Mouse (Mus musculus): ENCODE measurements around the gene Crls1. TPM values are rescaled to one million over a fixed set of nuclear protein-coding genes. Genes with fewer than 3 reads are reported as not detected.

Gene Crls1
- polyA plus RNA-seq, 1 experiment from 2014 or later: 8.4 TPM

- Histone ChIP-seq H3K9me3 (ENCODE audit: control insufficient read depth, low read length) (no peaks in the 10 kb centered on the region), H3K27ac (ENCODE audit: low read length) (no peak overlapping the region), H3K36me3 (ENCODE audit: control insufficient read depth, insufficient read depth, low read length) (peaks cover 4% of the 10 kb centered on the region; the same call in 1 of the 2 replicates), H3K4me3 (ENCODE audit: low read length) (no peak overlapping the region), H3K4me1 (replicated peaks; ENCODE audit: control insufficient read depth, insufficient read depth, low read length) (no peaks in the 10 kb centered on the region), H3K9ac (ENCODE audit: low read length) (no peak overlapping the region), H3K27me3 (ENCODE audit: control insufficient read depth, insufficient read depth, low read depth, low read length) (no peaks in the 10 kb centered on the region), H3K4me2 (ENCODE audit: low read depth, low read length) (no peak overlapping the region)
- no peak for ATAC-seq (ENCODE audit: low read depth)
These were observed 14.0 kb downstream of the Crls1 start for GRCm38 (mm10) chr2:132860435-132860834.

GRCm38 (mm10) chr2:132861456-132861855 lies 15.0 kb downstream of the Crls1 start:
- peaks cover 4% of the 10 kb centered on the region; the same call in 1 of the 2 replicates for H3K36me3 ChIP-seq (ENCODE audit: control insufficient read depth, insufficient read depth, low read length)
- H3K27ac ChIP-seq (ENCODE audit: low read length): no peak overlapping the region
- H3K9ac ChIP-seq (ENCODE audit: low read length): no peak overlapping the region
- no peaks in the 10 kb centered on the region for H3K27me3 ChIP-seq (ENCODE audit: control insufficient read depth, insufficient read depth, low read depth, low read length)
- WGBS: 87% methylated on average over 2 of the region's 2 CpGs
- H3K4me2 ChIP-seq (ENCODE audit: low read depth, low read length): no peak overlapping the region
- H3K9me3 ChIP-seq (ENCODE audit: control insufficient read depth, low read length): no peaks in the 10 kb centered on the region
- H3K4me3 ChIP-seq (ENCODE audit: low read length): no peak overlapping the region
- no peak for ATAC-seq (ENCODE audit: low read depth)
- H3K4me1 ChIP-seq (replicated peaks; ENCODE audit: control insufficient read depth, insufficient read depth, low read length): no peaks in the 10 kb centered on the region

GRCm38 (mm10) chr2:132863325-132863724 lies 16.9 kb downstream of the Crls1 start:
- ATAC-seq (ENCODE audit: low read depth): no peak
- Histone ChIP-seq H3K4me2 (ENCODE audit: low read depth, low read length) (no peak overlapping the region), H3K4me3 (ENCODE audit: low read length) (no peak overlapping the region), H3K9me3 (ENCODE audit: control insufficient read depth, low read length) (no peaks in the 10 kb centered on the region), H3K27me3 (ENCODE audit: control insufficient read depth, insufficient read depth, low read depth, low read length) (no peaks in the 10 kb centered on the region), H3K4me1 (replicated peaks; ENCODE audit: control insufficient read depth, insufficient read depth, low read length) (no peaks in the 10 kb centered on the region), H3K27ac (ENCODE audit: low read length) (no peak overlapping the region), H3K36me3 (ENCODE audit: control insufficient read depth, insufficient read depth, low read length) (peaks cover 4% of the 10 kb centered on the region; the same call in 1 of the 2 replicates), H3K9ac (ENCODE audit: low read length) (no peak overlapping the region)
- 89% methylated on average over 2 of the region's 2 CpGs for WGBS

GRCm38 (mm10) chr2:132867521-132867920 lies 21.1 kb downstream of the Crls1 start:
- H3K9me3 ChIP-seq (ENCODE audit: control insufficient read depth, low read length): no peaks in the 10 kb centered on the region
- no peaks in the 10 kb centered on the region for H3K4me1 ChIP-seq (replicated peaks; ENCODE audit: control insufficient read depth, insufficient read depth, low read length)
- H3K9ac ChIP-seq (ENCODE audit: low read length): no peak overlapping the region
- WGBS: 66% methylated on average over 5 of the region's 5 CpGs
- H3K4me3 ChIP-seq (ENCODE audit: low read length): no peak overlapping the region
- H3K36me3 ChIP-seq (ENCODE audit: control insufficient read depth, insufficient read depth, low read length): peaks cover 4% of the 10 kb centered on the region; the same call in 1 of the 2 replicates
- H3K4me2 ChIP-seq (ENCODE audit: low read depth, low read length): no peak overlapping the region
- H3K27me3 ChIP-seq (ENCODE audit: control insufficient read depth, insufficient read depth, low read depth, low read length): no peaks in the 10 kb centered on the region
- H3K27ac ChIP-seq (ENCODE audit: low read length): no peak overlapping the region
- ATAC-seq (ENCODE audit: low read depth): no peak

GRCm38 (mm10) chr2:132869682-132870081 lies 23.2 kb downstream of the Crls1 start:
- Histone ChIP-seq H3K27me3 (ENCODE audit: control insufficient read depth, insufficient read depth, low read depth, low read length) (no peaks in the 10 kb centered on the region), H3K4me1 (replicated peaks; ENCODE audit: control insufficient read depth, insufficient read depth, low read length) (no peaks in the 10 kb centered on the region), H3K27ac (ENCODE audit: low read length) (no peak overlapping the region), H3K9me3 (ENCODE audit: control insufficient read depth, low read length) (no peaks in the 10 kb centered on the region), H3K36me3 (ENCODE audit: control insufficient read depth, insufficient read depth, low read length) (no peaks in the 10 kb centered on the region; the same call in 1 of the 2 replicates), H3K4me3 (ENCODE audit: low read length) (no peak overlapping the region), H3K9ac (ENCODE audit: low read length) (no peak overlapping the region), H3K4me2 (ENCODE audit: low read depth, low read length) (no peak overlapping the region)
- WGBS: 77% methylated on average over 5 of the region's 5 CpGs
- no peak for ATAC-seq (ENCODE audit: low read depth)

- H3K4me3 ChIP-seq (ENCODE audit: low read length): no peak overlapping the region
- no peak for ATAC-seq (ENCODE audit: low read depth)
- H3K9me3 ChIP-seq (ENCODE audit: control insufficient read depth, low read length): no peaks in the 10 kb centered on the region
- H3K9ac ChIP-seq (ENCODE audit: low read length): no peak overlapping the region
- H3K4me1 ChIP-seq (replicated peaks; ENCODE audit: control insufficient read depth, insufficient read depth, low read length): no peaks in the 10 kb centered on the region
- 69% methylated on average over 4 of the region's 4 CpGs for WGBS
- H3K4me2 ChIP-seq (ENCODE audit: low read depth, low read length): no peak overlapping the region
- no peaks in the 10 kb centered on the region for H3K27me3 ChIP-seq (ENCODE audit: control insufficient read depth, insufficient read depth, low read depth, low read length)
- no peaks in the 10 kb centered on the region; the same call in 1 of the 2 replicates for H3K36me3 ChIP-seq (ENCODE audit: control insufficient read depth, insufficient read depth, low read length)
- H3K27ac ChIP-seq (ENCODE audit: low read length): no peak overlapping the region
These were observed 23.8 kb downstream of the Crls1 start for GRCm38 (mm10) chr2:132870286-132870685.

GRCm38 (mm10) chr2:132871663-132872062 lies 25.2 kb downstream of the Crls1 start:
- WGBS: 65% methylated on average over 3 of the region's 3 CpGs

GRCm38 (mm10) chr2:132873657-132874326 lies 27.3 kb downstream of the Crls1 start:
- H3K4me1 ChIP-seq (replicated peaks; ENCODE audit: control insufficient read depth, insufficient read depth, low read length): no peaks in the 10 kb centered on the region

More at GRCm38 (mm10) chr2:132871663-132872062, 25.2 kb downstream of the Crls1 start:
- no peak for ATAC-seq (ENCODE audit: low read depth)
- H3K4me2 ChIP-seq (ENCODE audit: low read depth, low read length): no peak overlapping the region
- no peak overlapping the region for H3K27ac ChIP-seq (ENCODE audit: low read length)
- no peak overlapping the region for H3K9ac ChIP-seq (ENCODE audit: low read length)
- no peaks in the 10 kb centered on the region; the same call in 1 of the 2 replicates for H3K27me3 ChIP-seq (ENCODE audit: control insufficient read depth, insufficient read depth, low read depth, low read length)
- H3K4me3 ChIP-seq (ENCODE audit: low read length): no peak overlapping the region
- H3K36me3 ChIP-seq (ENCODE audit: control insufficient read depth, insufficient read depth, low read length): no peaks in the 10 kb centered on the region
- no peaks in the 10 kb centered on the region for H3K9me3 ChIP-seq (ENCODE audit: control insufficient read depth, low read length)
- no peaks in the 10 kb centered on the region for H3K4me1 ChIP-seq (replicated peaks; ENCODE audit: control insufficient read depth, insufficient read depth, low read length)

GRCm38 (mm10) chr2:132876991-132877390 lies 30.5 kb downstream of the Crls1 start:
- no peak overlapping the region for H3K27ac ChIP-seq (ENCODE audit: low read length)
- no peak overlapping the region for H3K9ac ChIP-seq (ENCODE audit: low read length)
- H3K4me2 ChIP-seq (ENCODE audit: low read depth, low read length): no peak overlapping the region
- H3K36me3 ChIP-seq (ENCODE audit: control insufficient read depth, insufficient read depth, low read length): no peaks in the 10 kb centered on the region
- no peak for ATAC-seq (ENCODE audit: low read depth)
- no peaks in the 10 kb centered on the region for H3K9me3 ChIP-seq (ENCODE audit: control insufficient read depth, low read length)
- no peak overlapping the region for H3K4me3 ChIP-seq (ENCODE audit: low read length)
- peaks cover 28% of the 10 kb centered on the region for H3K27me3 ChIP-seq (ENCODE audit: control insufficient read depth, insufficient read depth, low read depth, low read length)
- WGBS: 63% methylated on average over 1 of the region's 1 CpGs
- peaks cover 9% of the 10 kb centered on the region; the same call in 1 of the 2 replicates for H3K4me1 ChIP-seq (replicated peaks; ENCODE audit: control insufficient read depth, insufficient read depth, low read length)

More at GRCm38 (mm10) chr2:132873657-132874326, 27.3 kb downstream of the Crls1 start:
- Histone ChIP-seq H3K4me2 (ENCODE audit: low read depth, low read length) (no peak overlapping the region), H3K4me3 (ENCODE audit: low read length) (no peak overlapping the region), H3K36me3 (ENCODE audit: control insufficient read depth, insufficient read depth, low read length) (no peaks in the 10 kb centered on the region), H3K9ac (ENCODE audit: low read length) (no peak overlapping the region), H3K27ac (ENCODE audit: low read length) (no peak overlapping the region), H3K27me3 (ENCODE audit: control insufficient read depth, insufficient read depth, low read depth, low read length) (peaks cover 13% of the 10 kb centered on the region), H3K9me3 (ENCODE audit: control insufficient read depth, low read length) (no peaks in the 10 kb centered on the region)
- no peak for ATAC-seq (ENCODE audit: low read depth)
- 64% methylated on average over 10 of the region's 10 CpGs for WGBS
